Mouse (Mus musculus): ENCODE data around the gene Cacng3.

DNA sequence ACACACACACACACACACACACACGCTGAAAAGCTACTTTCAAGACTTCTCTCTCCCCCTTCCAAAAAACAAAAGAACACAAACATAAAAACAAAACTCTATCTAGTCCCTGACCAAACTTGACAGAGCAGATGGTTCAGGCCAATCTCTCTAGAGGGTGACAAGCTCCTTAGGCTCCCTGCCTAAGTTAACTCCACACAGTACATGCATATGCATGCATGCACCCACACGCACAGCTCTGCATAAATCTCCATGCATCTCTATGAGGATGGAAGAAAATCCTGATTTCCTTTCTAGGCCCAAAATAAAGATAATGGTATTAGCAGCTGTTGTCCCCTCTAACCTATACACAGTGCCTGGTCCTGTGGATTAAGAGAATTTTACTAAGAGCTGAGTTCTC lies 70.4 kb downstream of the Cacng3 start:
- TF ChIP-seq CTCF (IDR thresholded peaks at IDR 0.05; ENCODE audit: low read depth) (no peak), EP300 (IDR thresholded peaks at IDR 0.05; ENCODE audit: low read depth) (no peak)

All from heart, postnatal 0 days (tissue).